Mouse (Mus musculus) layer of hippocampus, postnatal 36 days (tissue): Measurements from ENCODE around the gene Abca2. TPM values are rescaled to one million over a fixed set of nuclear protein-coding genes. Genes with fewer than 3 reads are reported as not detected.

ENCODE experiments used
- DNase-seq, 2 experiments: peaks; one replicate each; pipeline ENCODE4 v3.0.0; 2022
- total RNA-seq, 2 experiments: library from RNA; stranded (reverse); gene quantifications; 2 replicates each; pipeline ENCODE4 v1.2.3; 2021

The Abca2 gene
- total RNA-seq, 2 experiments from 2014 or later: 147 to 167 TPM

DNA sequence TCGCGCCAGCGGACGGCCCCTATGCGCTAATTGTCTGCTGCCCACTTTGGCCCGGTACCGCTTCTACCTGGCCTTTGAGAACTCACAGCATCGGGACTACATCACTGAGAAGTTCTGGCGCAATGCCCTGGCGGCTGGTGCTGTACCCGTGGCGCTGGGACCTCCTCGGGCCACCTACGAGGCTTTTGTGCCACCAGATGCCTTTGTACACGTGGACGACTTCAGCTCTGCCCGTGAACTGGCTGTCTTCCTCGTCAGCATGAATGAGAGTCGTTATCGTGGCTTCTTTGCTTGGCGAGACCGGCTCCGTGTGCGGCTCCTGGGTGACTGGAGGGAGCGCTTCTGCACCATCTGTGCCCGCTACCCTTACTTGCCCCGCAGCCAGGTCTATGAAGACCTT is 3.0 kb upstream of the Abca2 start:
- no peak for DNase-seq

- peak; percentile 48 to 49 for DNase-seq
Measured at GRCm38 (mm10) chr2:25426721-25427191, 1.7 kb upstream of the Abca2 start.

GRCm38 (mm10) chr2:25427256-25427655 is 1.2 kb upstream of the Abca2 start:
- DNase-seq: no peak

DNA sequence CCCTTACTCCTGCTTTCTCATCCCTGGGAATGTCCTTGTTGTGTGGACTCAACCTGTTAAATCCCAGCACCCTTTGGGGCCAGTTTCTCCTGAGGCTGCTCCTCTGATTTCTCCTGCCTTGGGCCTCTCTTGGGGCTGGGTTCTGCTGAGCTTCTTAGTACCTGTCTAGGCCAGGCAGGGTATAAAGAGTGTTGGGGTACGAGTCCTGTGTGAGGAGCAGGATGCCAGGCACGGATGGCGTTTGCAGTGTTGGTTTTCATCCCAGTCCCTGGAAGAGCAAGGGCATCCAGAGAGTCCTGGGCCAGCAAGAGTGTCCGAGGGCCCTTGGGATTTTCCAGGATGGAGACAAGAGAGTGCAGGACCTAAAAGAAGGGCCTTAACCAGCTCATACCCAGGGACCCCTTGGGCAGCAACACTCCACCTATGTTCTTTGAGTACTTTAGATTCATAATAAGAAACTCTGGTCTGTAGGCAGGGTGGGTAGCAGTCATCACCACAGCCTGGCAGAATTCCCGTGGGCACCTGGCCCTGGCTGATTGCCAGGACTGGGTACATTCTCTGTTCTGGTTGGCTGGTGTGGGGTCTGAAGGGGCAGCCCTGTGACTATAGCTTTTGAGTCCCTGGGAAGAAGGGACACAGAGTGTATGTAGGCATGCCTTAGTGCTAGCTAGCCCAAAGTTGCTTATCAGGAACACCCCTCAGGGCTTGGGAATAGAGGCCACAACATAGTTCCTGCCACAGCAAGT is 1.1 kb downstream of the Abca2 start:
- peak in 1 of 2 experiments; percentile 18 for DNase-seq

- peak; percentile 59 to 61 for DNase-seq
Measured at GRCm38 (mm10) chr2:25430395-25431233, 2.1 kb downstream of the Abca2 start.

GRCm38 (mm10) chr2:25431308-25431855 is 2.9 kb downstream of the Abca2 start:
- no peak for DNase-seq

GRCm38 (mm10) chr2:25432326-25433098 is 4.0 kb downstream of the Abca2 start:
- no peak for DNase-seq

GRCm38 (mm10) chr2:25433101-25433500 is 4.6 kb downstream of the Abca2 start:
- no peak for DNase-seq

GRCm38 (mm10) chr2:25434292-25434691 is 5.8 kb downstream of the Abca2 start:
- no peak for DNase-seq

GRCm38 (mm10) chr2:25436286-25436820 is 7.8 kb downstream of the Abca2 start:
- DNase-seq: no peak

DNA sequence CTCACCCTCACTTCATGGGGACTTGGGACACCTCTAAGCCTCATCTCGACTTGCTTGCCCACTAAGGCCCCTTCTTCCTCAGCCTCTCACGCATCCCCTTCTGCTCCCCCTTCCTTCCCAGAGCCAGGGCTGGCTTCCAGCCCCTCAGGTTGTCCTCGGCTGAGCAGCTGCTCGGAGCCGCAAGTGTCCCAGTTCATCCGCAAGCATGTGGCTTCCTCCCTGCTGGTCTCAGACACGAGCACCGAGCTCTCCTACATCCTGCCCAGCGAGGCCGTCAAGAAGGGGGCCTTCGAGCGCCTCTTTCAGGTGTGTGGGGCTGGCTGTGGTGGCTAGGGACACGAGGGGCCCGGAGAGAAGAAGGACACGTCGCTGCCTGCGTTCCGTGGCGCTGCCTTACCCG is 12.6 kb downstream of the Abca2 start:
- no peak for DNase-seq

- DNase-seq: no peak
Measured at GRCm38 (mm10) chr2:25442682-25443081, 14.2 kb downstream of the Abca2 start.

DNA sequence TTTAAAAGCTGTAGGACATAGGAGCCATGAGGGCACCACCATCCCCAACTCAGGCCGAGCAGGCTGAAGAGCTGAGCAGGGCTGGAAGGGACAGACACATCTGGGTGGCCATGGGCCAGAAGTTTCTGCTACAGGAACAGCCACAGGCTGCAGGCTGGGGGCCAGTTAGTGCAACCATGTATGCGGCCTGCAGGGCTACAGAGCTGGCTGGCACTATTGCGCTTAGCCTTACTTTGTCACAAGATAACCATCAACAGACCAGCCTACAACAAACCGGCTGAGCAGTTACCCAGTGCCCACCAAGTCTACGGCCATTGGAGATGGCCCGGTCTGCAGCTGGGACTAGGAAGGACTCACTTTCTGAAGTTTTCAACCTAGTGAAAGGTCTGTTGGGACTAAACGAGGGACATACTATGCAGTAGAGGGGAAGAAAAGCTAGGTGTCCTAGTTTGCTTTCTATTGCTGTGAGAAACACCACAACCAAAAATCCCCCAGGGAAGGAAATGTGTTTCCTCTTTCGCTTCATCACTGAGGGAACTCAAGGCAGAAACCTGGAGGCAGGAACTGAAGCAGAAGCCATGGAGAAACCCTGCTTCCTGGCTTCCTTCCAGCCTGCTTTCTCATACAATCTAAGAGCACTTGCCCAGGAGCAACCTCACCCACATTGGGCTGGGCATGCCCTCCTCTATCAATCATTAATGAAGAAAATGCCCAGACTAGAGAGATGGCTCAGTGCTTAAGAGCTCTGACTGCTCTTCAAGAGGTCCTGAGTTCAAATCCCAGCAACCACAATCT is 22.5 kb downstream of the Abca2 start:
- DNase-seq: no peak

GRCm38 (mm10) chr2:25452951-25453350 is 24.4 kb downstream of the Abca2 start:
- no peak for DNase-seq

DNA sequence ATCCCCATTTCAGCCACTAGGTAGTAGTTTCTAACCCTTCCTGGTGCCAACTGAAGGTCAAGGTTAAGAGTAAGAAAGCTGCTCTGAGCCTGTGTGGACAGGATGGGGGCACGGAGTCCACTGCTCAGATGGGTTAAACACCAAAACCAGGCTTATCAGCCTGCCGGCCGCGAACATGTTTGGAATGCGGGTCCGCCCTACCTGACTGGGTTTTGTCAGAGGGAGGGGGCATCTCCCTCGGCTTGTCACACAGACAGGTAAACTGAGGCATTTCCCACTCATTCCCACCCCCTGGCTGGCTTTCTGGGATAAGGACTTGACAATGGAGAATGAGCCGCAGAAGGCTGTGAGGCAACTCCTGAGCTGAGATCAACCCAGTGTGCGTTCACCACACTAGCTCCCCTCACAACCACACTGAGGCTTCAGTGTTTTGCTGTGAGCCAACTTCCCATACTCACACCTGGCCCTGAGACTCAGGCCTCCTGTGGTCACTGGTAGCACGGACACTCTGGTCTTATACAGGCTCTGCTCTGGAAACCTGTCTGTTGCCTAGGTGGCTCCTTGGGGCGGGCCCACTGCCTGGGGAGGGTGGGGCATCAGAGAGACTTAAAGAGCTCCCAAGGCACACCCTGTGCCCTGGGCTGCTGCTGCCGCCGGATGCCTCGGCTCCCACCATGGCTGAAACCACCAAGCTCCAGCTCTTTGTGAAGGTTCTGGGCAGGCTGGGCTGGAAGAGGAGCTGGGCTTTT is 27.9 kb downstream of the Abca2 start, which contains the start of gene Clic3:
Clic3 (plus strand) TSS at position 634 of the 749 bp plus-strand sequence.
- no peak for DNase-seq

DNA sequence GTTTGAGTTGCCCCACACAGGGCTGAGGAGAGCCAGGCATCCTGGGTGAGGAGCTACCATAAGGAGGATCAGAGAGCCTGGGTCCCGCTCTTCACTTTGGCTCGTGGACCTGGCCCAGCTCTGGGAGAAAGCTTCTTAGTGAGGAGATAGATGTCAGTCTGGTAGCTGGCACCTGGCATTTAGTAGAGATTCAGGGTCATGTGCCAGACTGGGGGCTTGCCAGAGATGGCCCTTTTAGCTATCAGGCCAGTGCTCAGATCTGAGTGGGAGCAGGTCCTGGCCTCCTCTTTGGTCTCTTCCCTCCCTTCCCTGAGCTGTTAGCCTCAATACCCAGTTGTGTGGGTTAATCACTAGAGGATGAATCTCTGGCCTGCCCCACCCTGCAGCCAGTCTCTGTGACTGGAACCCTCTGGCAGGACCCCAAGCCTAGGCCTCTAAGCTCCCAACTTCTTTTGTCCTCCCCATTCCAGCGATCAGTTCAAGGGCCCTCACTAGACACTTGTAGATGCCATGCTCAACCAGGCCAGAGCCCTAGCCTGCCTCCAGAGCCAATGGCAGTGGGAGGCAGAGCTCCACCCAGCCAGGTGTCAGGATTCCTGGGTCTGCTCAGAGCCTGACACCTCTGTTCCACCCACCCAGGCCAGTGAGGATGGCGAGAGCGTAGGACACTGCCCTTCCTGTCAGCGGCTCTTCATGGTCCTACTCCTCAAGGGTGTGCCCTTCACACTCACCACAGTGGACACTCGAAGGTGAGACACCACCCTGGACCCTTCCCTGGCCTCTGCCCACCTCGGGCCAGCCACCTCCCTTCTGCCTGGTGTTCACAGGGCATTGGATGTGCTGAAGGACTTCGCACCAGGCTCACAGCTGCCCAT is 28.8 kb downstream of the Abca2 start:
- no peak for DNase-seq

DNA sequence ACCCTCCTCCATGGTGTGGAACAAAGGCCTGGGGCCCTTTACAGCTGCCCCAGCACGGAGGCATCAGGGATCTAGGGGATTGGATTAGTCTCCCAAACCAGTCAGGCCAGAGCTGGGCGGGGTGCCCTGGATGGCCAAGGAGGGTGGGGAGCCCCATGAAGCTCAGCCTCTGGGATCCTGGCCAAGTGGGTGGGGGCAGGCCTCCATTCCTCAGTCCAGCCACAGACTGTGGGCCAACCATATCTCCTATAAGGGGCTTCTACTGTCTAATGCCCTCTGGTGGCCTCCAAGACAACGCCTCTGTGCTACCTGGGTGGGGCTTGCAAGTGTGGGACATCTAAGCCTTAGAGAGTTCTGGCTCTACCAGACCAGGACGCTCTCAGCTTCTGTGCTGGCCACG is 30.4 kb downstream of the Abca2 start:
- no peak for DNase-seq

DNA sequence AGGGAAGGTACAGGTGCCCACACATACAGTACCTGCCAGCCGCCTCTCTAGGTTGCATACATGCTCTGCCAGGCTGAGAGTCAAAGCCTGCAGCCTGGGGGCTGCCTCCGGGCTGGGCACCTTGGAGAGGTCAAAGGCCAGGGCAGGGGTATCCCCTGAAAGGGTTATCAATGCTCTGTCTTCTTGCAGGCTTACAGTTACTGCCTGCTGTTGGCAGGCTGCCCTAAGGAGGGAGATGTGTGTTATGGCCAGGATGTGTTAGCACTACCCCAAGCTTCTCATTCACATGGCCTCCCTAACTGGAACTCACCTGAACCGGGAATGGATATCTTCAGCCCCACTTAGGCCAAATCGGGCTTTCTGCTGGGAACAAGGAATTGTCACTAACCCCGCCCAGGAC is 31.6 kb downstream of the Abca2 start:
- no peak for DNase-seq

DNA sequence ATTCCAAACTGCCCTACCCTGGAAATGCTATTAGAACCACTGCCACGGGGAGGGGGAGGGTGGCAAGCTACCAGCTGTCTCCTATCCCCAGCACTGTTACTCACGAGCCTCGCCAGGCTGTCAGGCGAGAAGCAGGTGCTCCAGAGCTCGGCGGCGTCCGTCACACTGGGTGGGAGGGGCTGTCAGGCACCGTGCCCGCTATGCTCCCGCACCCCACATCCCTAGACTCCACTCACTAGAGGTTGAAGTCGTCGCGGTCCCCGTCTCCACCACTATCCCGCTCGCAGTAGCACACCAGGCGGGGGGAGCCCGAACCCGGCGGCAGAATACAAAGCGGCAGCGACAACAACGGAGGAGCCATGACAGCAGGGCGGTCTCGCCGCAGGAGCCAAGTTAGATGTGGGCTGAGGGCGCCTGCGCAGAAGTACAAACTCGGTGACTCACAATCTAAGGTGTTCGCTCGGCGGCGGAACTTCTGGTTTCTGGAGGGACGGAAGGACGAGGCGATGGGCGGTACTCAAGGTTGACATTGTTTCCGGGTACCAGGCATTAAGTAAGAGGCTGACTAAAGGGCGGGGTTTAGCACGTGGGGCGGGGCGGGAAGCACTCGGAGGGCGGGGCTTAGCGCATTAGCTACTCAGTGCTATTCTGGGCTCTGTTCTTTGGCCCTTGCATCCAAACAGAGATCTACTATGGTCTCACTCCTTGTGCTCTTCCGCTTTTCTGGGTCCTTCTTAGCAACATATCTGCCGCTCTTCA is 32.2 kb downstream of the Abca2 start, which contains the start of gene Paxx:
Paxx (minus strand) TSS at position 544 of the 759 bp plus-strand sequence.
- DNase-seq: peak; percentile 90 to 91
